Mouse (Mus musculus) ES-E14 (cell line): ENCODE data around the gene Dip2b. TPM values are rescaled to one million over a fixed set of nuclear protein-coding genes. Genes with fewer than 3 reads are reported as not detected.

ENCODE experiments used
- DNase-seq: peaks from one replicate; pipeline ENCODE4 v3.0.0-alpha.2; 2013; ENCODE audit warnings: low read depth, low spot score
- H3K27ac ChIP-seq: 2 replicates; pipeline ENCODE4 v1.5.1; 2012; ENCODE audit warnings: low read depth, mild to moderate bottlenecking, low read length, moderate library complexity, mixed read lengths; ENCODE audit not compliant: poor library complexity, insufficient read depth, severe bottlenecking
- H3K36me3 ChIP-seq: 2 replicates; pipeline ENCODE4 v1.6.1; 2012; ENCODE audit warnings: mild to moderate bottlenecking, low read length, moderate library complexity, mixed read lengths; ENCODE audit not compliant: control insufficient read depth, poor library complexity, insufficient read depth, severe bottlenecking
- H3K4me1 ChIP-seq, 2 experiments: fragments of 150-350 bp in 1 of 2; sonication (generic) in 1 of 2; 2 replicates each; pipeline ENCODE4 v1.6.1; 2012; ENCODE audit warnings: low read length in 2 of 2, mild to moderate bottlenecking in 1 of 2, mixed read lengths in 1 of 2; ENCODE audit not compliant: control insufficient read depth in 2 of 2, insufficient read depth in 2 of 2, poor library complexity in 1 of 2
- H3K4me3 ChIP-seq, 2 experiments: fragments of 150-350 bp in 1 of 2; sonication (generic) in 1 of 2; 2 replicates each; pipeline ENCODE4 v1.5.1; 2012; ENCODE audit warnings: low read length in 2 of 2, low read depth in 1 of 2, mild to moderate bottlenecking in 1 of 2, mixed read lengths in 1 of 2; ENCODE audit not compliant: insufficient read depth in 1 of 2, poor library complexity in 1 of 2, severe bottlenecking in 1 of 2
- H3K9ac ChIP-seq: 2 replicates; pipeline ENCODE4 v1.6.1; 2012; ENCODE audit warnings: low read depth, mild to moderate bottlenecking, low read length, mixed read lengths; ENCODE audit not compliant: poor library complexity, insufficient read depth, severe bottlenecking
- H3K9me3 ChIP-seq: fragments of 150-350 bp; sonication (generic); 2 replicates; pipeline ENCODE4 v1.6.1; 2012; ENCODE audit warnings: low read depth, mild to moderate bottlenecking, low read length; ENCODE audit not compliant: control insufficient read depth, insufficient read depth
- CHD2 ChIP-seq: IDR thresholded peaks from 2 replicates; pipeline ENCODE4 v1.6.1; 2014; ENCODE audit warnings: mild to moderate bottlenecking, low read depth, low read length, inconsistent platforms
- HCFC1 ChIP-seq: IDR thresholded peaks from 2 replicates; pipeline ENCODE4 v1.6.1; 2012; ENCODE audit warnings: low read length, inconsistent platforms, borderline replicate concordance; ENCODE audit not compliant: insufficient read depth
- MAFK ChIP-seq: IDR thresholded peaks from 2 replicates; pipeline ENCODE4 v1.6.1; 2014; ENCODE audit warnings: mild to moderate bottlenecking, low read depth, low read length, inconsistent platforms; ENCODE audit not compliant: insufficient read depth
- ZC3H11A ChIP-seq: IDR thresholded peaks from 2 replicates; pipeline ENCODE4 v1.6.1; 2012; ENCODE audit warnings: low read depth, mild to moderate bottlenecking, inconsistent platforms, low read length, borderline replicate concordance
- ZNF384 ChIP-seq: IDR thresholded peaks from 2 replicates; pipeline ENCODE4 v1.6.1; 2012; ENCODE audit warnings: low read depth, low read length, inconsistent platforms
- in situ Hi-C, 2 experiments: fragments of 600-800 bp; cut with MboI; formaldehyde crosslinking; loops; one replicate each; pipeline ENCODE4 v1.15.1; 2025; ENCODE audit warnings: low sequenced_read_pairs in 2 of 2, inconsistent platforms in 1 of 2; ENCODE audit not compliant: unreplicated experiment in 2 of 2
- total RNA-seq: library from RNA; depleted of rRNA; stranded (reverse); fragments of 300-350 nt; gene quantifications from 2 replicates; pipeline ENCODE4 v1.2.3, GENCODE M21; 2012

Dip2b gene
- total RNA-seq, 1 experiment: 21.1 TPM

- in situ Hi-C loops: no loop called here
- Histone ChIP-seq H3K27ac (no peak overlapping the region), H3K9me3 (no peaks in the 10 kb centered on the region), H3K4me3 (peak overlapping the region; percentile 88 to 91), H3K9ac (peak overlapping the region; percentile 92), H3K36me3 (no peaks in the 10 kb centered on the region), H3K4me1 (peaks cover 0 to 13% of the 10 kb centered on the region in 2 experiments; a peak in 2 of 4 replicates)
- DNase-seq: no peak
- TF ChIP-seq MAFK (no peak), HCFC1 (no peak), CHD2 (no peak), ZNF384 (no peak), ZC3H11A (no peak)
These were observed 687 bp downstream of the Dip2b start for GRCm38 (mm10) chr15:100039001-100039701.

GRCm38 (mm10) chr15:100040541-100041266 lies 2.2 kb downstream of the Dip2b start:
- Histone ChIP-seq H3K9me3 (no peaks in the 10 kb centered on the region), H3K4me1 (peaks cover 0 to 11% of the 10 kb centered on the region in 2 experiments; a peak in 2 of 4 replicates), H3K36me3 (no peaks in the 10 kb centered on the region), H3K4me3 (no peak overlapping the region), H3K27ac (no peak overlapping the region), H3K9ac (no peak overlapping the region)
- no peak for DNase-seq
- in situ Hi-C loops: no loop called here
- TF ChIP-seq ZNF384: no peak
- TF ChIP-seq CHD2: no peak
- TF ChIP-seq MAFK: no peak
- no peak for TF ChIP-seq ZC3H11A
- no peak for TF ChIP-seq HCFC1

- Histone ChIP-seq H3K9ac (no peak overlapping the region), H3K4me1 (peaks cover 0 to 13% of the 10 kb centered on the region in 2 experiments; a peak in 2 of 4 replicates), H3K4me3 (peak overlapping the region in 1 of 2 experiments; percentile 3; a peak in 1 of 4 replicates), H3K36me3 (no peaks in the 10 kb centered on the region), H3K9me3 (no peaks in the 10 kb centered on the region), H3K27ac (no peak overlapping the region)
- DNase-seq: peak; percentile 61
- TF ChIP-seq ZC3H11A (no peak), HCFC1 (no peak), MAFK (no peak), CHD2 (no peak), ZNF384 (no peak)
- in situ Hi-C loops: no loop called here
These were observed 3.0 kb downstream of the Dip2b start for GRCm38 (mm10) chr15:100041267-100042047.

GRCm38 (mm10) chr15:100042048-100042400 lies 3.6 kb downstream of the Dip2b start:
- no peak for DNase-seq
- TF ChIP-seq ZC3H11A: no peak
- TF ChIP-seq ZNF384: no peak
- TF ChIP-seq MAFK: no peak
- TF ChIP-seq HCFC1: no peak
- no peak for TF ChIP-seq CHD2
- in situ Hi-C loops: no loop called here
- H3K36me3 ChIP-seq: no peaks in the 10 kb centered on the region
- H3K9ac ChIP-seq: no peak overlapping the region
- no peaks in the 10 kb centered on the region for H3K9me3 ChIP-seq
- H3K27ac ChIP-seq: no peak overlapping the region
- H3K4me3 ChIP-seq: peak overlapping the region in 1 of 2 experiments; percentile 3; a peak in 1 of 4 replicates
- H3K4me1 ChIP-seq: peaks cover 0 to 13% of the 10 kb centered on the region in 2 experiments; a peak in 2 of 4 replicates
